Mouse (Mus musculus) liver, embryonic 14.5 days (tissue): ENCODE data around the gene Htr2c.

Experiments
- CTCF ChIP-seq: IDR thresholded peaks from 2 replicates; pipeline ENCODE4 v1.5.1; 2016; ENCODE audit warnings: antibody characterized with exemption, low read depth, control low read depth
- EP300 ChIP-seq: IDR thresholded peaks from 2 replicates; pipeline ENCODE4 v1.6.1; 2016; ENCODE audit warnings: antibody characterized with exemption, low read depth

GRCm38 (mm10) chrX:146936332-146936731 lies 26.0 kb upstream of the Htr2c start:
- TF ChIP-seq EP300 (no peak), CTCF (no peak)
